ENCODE assay signal across 15 mouse cellular contexts in the genomic region with DNA sequence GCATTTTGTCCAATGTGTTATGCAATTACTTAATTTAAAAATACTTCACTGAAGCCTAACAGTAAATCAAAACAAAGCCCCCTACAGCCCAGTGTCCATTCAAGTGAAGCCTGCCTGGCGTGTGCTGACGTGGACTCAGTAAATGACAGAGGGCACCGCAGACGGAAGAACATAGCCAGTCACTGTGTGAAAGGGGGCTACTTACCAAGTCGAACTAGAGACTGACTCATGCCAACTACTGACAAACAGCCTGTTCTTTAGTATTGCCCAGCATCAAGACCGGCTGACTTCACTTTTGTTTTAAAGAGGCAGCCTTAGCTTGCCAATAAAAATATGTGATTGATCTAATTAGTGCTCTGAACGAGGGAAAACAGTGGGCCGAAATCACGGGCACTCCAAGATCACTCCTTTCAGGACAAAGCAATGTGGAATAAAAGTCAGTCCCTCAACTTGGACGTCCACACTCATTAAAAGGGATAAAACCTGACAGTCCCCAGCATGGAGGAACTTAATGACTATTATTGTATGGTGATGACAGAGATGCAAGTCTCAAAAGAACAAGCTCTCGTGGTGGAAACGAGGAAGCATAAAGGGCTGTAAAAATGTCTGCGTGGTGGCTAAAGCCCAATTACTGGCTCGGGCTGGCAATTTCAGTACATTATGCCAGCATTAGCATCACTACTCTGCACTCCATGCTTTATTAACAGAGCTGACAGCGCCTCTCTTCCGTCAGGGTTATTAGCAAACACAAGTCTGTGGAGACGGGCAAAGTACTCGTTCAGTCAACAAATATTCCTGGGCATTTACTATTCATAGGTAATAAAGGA. TPM values are rescaled to one million over a fixed set of nuclear protein-coding genes. Genes with fewer than 3 reads are reported as not detected.
DNase-seq lines count a peak whose midpoint lies in the region; ATAC-seq and TF ChIP-seq lines count a peak whose summit lies in the region.
"Had no signal": no experiment of that assay in that cellular context is flagged by ENCODE, and none has a peak within 500 bp of the region (broad histone marks: within the 10 kb centered on the region; RNA-seq: fewer than 3 reads in every experiment).

No protein-coding gene starts in this region.

- DNase-seq in neural tube, embryonic 10.5 days (ENCODE audit: extremely low spot score, low spot score) = no peak
- peak; percentile 58 for DNase-seq in midbrain, embryonic 14.5 days
- DNase-seq in left cerebral cortex, adult 2 months (ENCODE audit: extremely low spot score in 1 of 2, low spot score in 2 of 2) = no peak
- DNase-seq in urinary bladder, adult 2 months (ENCODE audit: low spot score) = no peak
- DNase-seq in lung, postnatal 10 days = no peak
- DNase-seq: cerebellum, adult 2 months; heart, postnatal 36 days; kidney, adult 18-20 months; kidney, postnatal 36 days; layer of hippocampus, postnatal 36 days; lung, embryonic 14.5 days had no signal

- H3K9ac ChIP-seq in neural tube, embryonic 12.5 days = no peak overlapping the region
- H3K9ac ChIP-seq in forebrain, embryonic 16.5 days (replicated peaks; ENCODE audit: low read depth, low read length) = no peak overlapping the region
- H3K9ac ChIP-seq in midbrain, embryonic 14.5 days (replicated peaks; ENCODE audit: low read length) = no peak overlapping the region
- H3K9ac ChIP-seq: limb, embryonic 15.5 days; lung, embryonic 14.5 days had no signal

- H3K4me3 ChIP-seq in neural tube, embryonic 12.5 days = no peak overlapping the region
- H3K4me3 ChIP-seq in forebrain, embryonic 16.5 days (replicated peaks; ENCODE audit: low read length) = no peak overlapping the region
- H3K4me3 ChIP-seq in midbrain, embryonic 14.5 days (replicated peaks; ENCODE audit: low read depth, low read length) = no peak overlapping the region
- no peak overlapping the region for H3K4me3 ChIP-seq in left cerebral cortex, adult 2 months
- H3K4me3 ChIP-seq: limb, embryonic 15.5 days had no signal

- H3K27me3 ChIP-seq in neural tube, embryonic 12.5 days (replicated peaks) = no peaks in the 10 kb centered on the region
- no peaks in the 10 kb centered on the region for H3K27me3 ChIP-seq in forebrain, embryonic 16.5 days (replicated peaks; ENCODE audit: control insufficient read depth, insufficient read depth, low read length)
- H3K27me3 ChIP-seq in midbrain, embryonic 14.5 days (ENCODE audit: control insufficient read depth, insufficient read depth, low read length) = no peaks in the 10 kb centered on the region
- H3K27me3 ChIP-seq: limb, embryonic 15.5 days had no signal

- no peak overlapping the region for H3K27ac ChIP-seq in neural tube, embryonic 12.5 days
- peak overlapping the region; percentile 58; the same call in 1 of the 2 replicates for H3K27ac ChIP-seq in forebrain, embryonic 16.5 days (ENCODE audit: low read length)
- no peak overlapping the region for H3K27ac ChIP-seq in midbrain, embryonic 14.5 days (replicated peaks; ENCODE audit: low read depth, low read length)
- H3K27ac ChIP-seq in left cerebral cortex, adult 2 months = no peak overlapping the region
- H3K27ac ChIP-seq: limb, embryonic 15.5 days had no signal

- no peaks in the 10 kb centered on the region for H3K9me3 ChIP-seq in neural tube, embryonic 12.5 days
- H3K9me3 ChIP-seq in forebrain, embryonic 16.5 days (ENCODE audit: control insufficient read depth, low read length) = no peaks in the 10 kb centered on the region
- H3K9me3 ChIP-seq in midbrain, embryonic 14.5 days (ENCODE audit: control insufficient read depth, low read length) = no peaks in the 10 kb centered on the region
- H3K9me3 ChIP-seq: limb, embryonic 15.5 days had no signal

- TF ChIP-seq CTCF in left cerebral cortex, adult 2 months (IDR thresholded peaks at IDR 0.05) = no peak

- no peak for ATAC-seq in neural tube, embryonic 12.5 days (ENCODE audit: low FRiP score, low read depth)
- peak; percentile 91 for ATAC-seq in forebrain, embryonic 16.5 days
- ATAC-seq in midbrain, embryonic 14.5 days (ENCODE audit: low FRiP score, low TSS enrichment) = no peak

- H3K36me3 ChIP-seq in neural tube, embryonic 12.5 days = no peaks in the 10 kb centered on the region
- H3K36me3 ChIP-seq in forebrain, embryonic 16.5 days (ENCODE audit: control insufficient read depth, insufficient read depth) = no peaks in the 10 kb centered on the region
- H3K36me3 ChIP-seq in midbrain, embryonic 14.5 days (ENCODE audit: control insufficient read depth, insufficient read depth, low read length) = no peaks in the 10 kb centered on the region
- H3K36me3 ChIP-seq: limb, embryonic 15.5 days had no signal

- intact Hi-C loops in left cerebral cortex, adult 2 months (cut with DNase I) = no loop called here

- H3K4me2 ChIP-seq in neural tube, embryonic 12.5 days (replicated peaks) = peak overlapping the region; percentile 33
- H3K4me2 ChIP-seq in forebrain, embryonic 16.5 days (ENCODE audit: low read length) = peak overlapping the region; percentile 20
- H3K4me2 ChIP-seq in midbrain, embryonic 14.5 days (ENCODE audit: low read length) = peak overlapping the region; percentile 10; the same call in 1 of the 2 replicates
- H3K4me2 ChIP-seq: limb, embryonic 15.5 days; lung, embryonic 14.5 days had no signal

- WGBS in neural tube, embryonic 12.5 days = 37% methylated on average over 18 of the region's 18 CpGs
- WGBS in forebrain, embryonic 16.5 days = 5% methylated on average over 18 of the region's 18 CpGs
- 29% methylated on average over 18 of the region's 18 CpGs for WGBS in midbrain, embryonic 14.5 days

- H3K4me1 ChIP-seq in neural tube, embryonic 12.5 days = 0 out of 2 replicates have a peak, but pooled peaks cover 11% of the 10 kb centered on the region
- H3K4me1 ChIP-seq in forebrain, embryonic 16.5 days (replicated peaks; ENCODE audit: control insufficient read depth, insufficient read depth, low read length) = peaks cover 12% of the 10 kb centered on the region
- peaks cover 11% of the 10 kb centered on the region for H3K4me1 ChIP-seq in midbrain, embryonic 14.5 days (ENCODE audit: control insufficient read depth, insufficient read depth, low read length)

RNA-seq across cellular contexts. Expression of a gene that starts 52.9 kb away (rescaled TPM):
- 0.72 and 0.85 TPM in 2 replicates for polyA plus RNA-seq in neural tube, embryonic 12.5 days (2016; fragmentation: Nextera tagmentation; extraction: Ambion mirVana)
- 1.4 and 1.7 TPM in 2 replicates for polyA plus RNA-seq in forebrain, embryonic 16.5 days (2015; fragmentation: Nextera tagmentation; extraction: Ambion mirVana)
- polyA plus RNA-seq in midbrain, embryonic 14.5 days (2014; fragmentation: Nextera tagmentation; extraction: Ambion mirVana) = 0.07 and 0.12 TPM in 2 replicates
- total RNA-seq in left cerebral cortex, adult 2 months (2021) = 1 to 10 TPM; 3.2 to 5.6 TPM
- polyA plus RNA-seq in urinary bladder, adult 2 months (2012; rRNA removed) = 6.5 and 7.7 TPM in 2 replicates
- total RNA-seq: megakaryocyte-erythroid progenitor cell, adult 5-6 weeks had no signal
